Mouse (Mus musculus) midbrain, embryonic 13.5 days (tissue): ENCODE data around the gene Fndc3b. TPM values are rescaled to one million over a fixed set of nuclear protein-coding genes. Genes with fewer than 3 reads are reported as not detected.

Experiments used
- ATAC-seq: fragments of 200-750 bp; cut with Nextera tagmentation; 2 replicates; pipeline ENCODE4 v1.8.0; 2017; ENCODE audit warnings: mild to moderate bottlenecking, moderate TSS enrichment, moderate library complexity
- H3K27ac ChIP-seq: fragments of 300-500 bp; sonication (generic); 2 replicates; pipeline ENCODE4 v1.5.1; 2015; ENCODE audit warnings: inconsistent platforms, mild to moderate bottlenecking, moderate library complexity
- H3K27me3 ChIP-seq: fragments of 300-500 bp; sonication (generic); 2 replicates; pipeline ENCODE4 v1.6.1; 2015; ENCODE audit warnings: mild to moderate bottlenecking, inconsistent platforms
- H3K36me3 ChIP-seq: fragments of 300-500 bp; sonication (generic); 2 replicates; pipeline ENCODE4 v1.6.1; 2015; ENCODE audit warnings: mild to moderate bottlenecking, inconsistent platforms
- H3K4me1 ChIP-seq: fragments of 300-500 bp; sonication (generic); replicated peaks from 2 replicates; pipeline ENCODE4 v1.6.1; 2015; ENCODE audit warnings: inconsistent platforms
- H3K4me2 ChIP-seq: fragments of 300-500 bp; sonication (generic); replicated peaks from 2 replicates; pipeline ENCODE4 v1.6.1; 2015; ENCODE audit warnings: moderate library complexity, mild to moderate bottlenecking, inconsistent platforms
- H3K4me3 ChIP-seq: fragments of 300-500 bp; sonication (generic); replicated peaks from 2 replicates; pipeline ENCODE4 v1.5.1; 2015; ENCODE audit warnings: mild to moderate bottlenecking, inconsistent platforms
- H3K9ac ChIP-seq: fragments of 300-500 bp; sonication (generic); replicated peaks from 2 replicates; pipeline ENCODE4 v1.6.1; 2015; ENCODE audit warnings: mild to moderate bottlenecking, inconsistent platforms
- H3K9me3 ChIP-seq: fragments of 300-500 bp; sonication (generic); 2 replicates; pipeline ENCODE4 v1.6.1; 2016; ENCODE audit warnings: mild to moderate bottlenecking, inconsistent platforms
- WGBS: fragments of 180-500 bp; shearing (Covaris S2); methylation state at CpG from one replicate; pipeline ENCODE4 v1.1.7; 2015; 5-methylcytosine and 5-hydroxymethylcytosine counted together
- polyA plus RNA-seq: library from polyadenylated mRNA; unstranded; fragments of >200 nt; fragmentation: Nextera tagmentation; extraction: Ambion mirVana; gene quantifications from 2 replicates; pipeline ENCODE4 v1.2.1, GENCODE M21; 2015

The Fndc3b gene
- polyA plus RNA-seq, 1 experiment from 2014 or later: 10.0 TPM

- H3K9me3 ChIP-seq: no peaks in the 10 kb centered on the region
- H3K27me3 ChIP-seq: no peaks in the 10 kb centered on the region
- 40% methylated on average over 8 of the region's 8 CpGs for WGBS
- H3K9ac ChIP-seq: no peak overlapping the region
- peaks cover 31% of the 10 kb centered on the region for H3K4me1 ChIP-seq
- no peaks in the 10 kb centered on the region for H3K36me3 ChIP-seq
- no peak overlapping the region for H3K27ac ChIP-seq
- ATAC-seq: no peak
- no peak overlapping the region for H3K4me3 ChIP-seq
- no peak overlapping the region for H3K4me2 ChIP-seq
These were observed 131.9 kb downstream of the Fndc3b start for GRCm38 (mm10) chr3:27579229-27579628.

- ATAC-seq: no peak
- no peaks in the 10 kb centered on the region for H3K36me3 ChIP-seq
- H3K9me3 ChIP-seq: no peaks in the 10 kb centered on the region
- H3K4me2 ChIP-seq: no peak overlapping the region
- H3K4me3 ChIP-seq: no peak overlapping the region
- H3K27me3 ChIP-seq: no peaks in the 10 kb centered on the region
- no peak overlapping the region for H3K9ac ChIP-seq
- H3K27ac ChIP-seq: no peak overlapping the region
- WGBS: 89% methylated on average over 10 of the region's 10 CpGs
- H3K4me1 ChIP-seq: peaks cover 39% of the 10 kb centered on the region
These were observed 133.6 kb downstream of the Fndc3b start for GRCm38 (mm10) chr3:27577349-27578025.

- no peak overlapping the region for H3K4me3 ChIP-seq
- 0 out of 2 replicates have a peak overlapping the region, but pooled peaks have one; percentile 16 for H3K27ac ChIP-seq
- H3K4me1 ChIP-seq: peaks cover 19% of the 10 kb centered on the region
- H3K27me3 ChIP-seq: no peaks in the 10 kb centered on the region
- no peaks in the 10 kb centered on the region for H3K9me3 ChIP-seq
- no peak for ATAC-seq
- no peak overlapping the region for H3K4me2 ChIP-seq
- H3K36me3 ChIP-seq: no peaks in the 10 kb centered on the region
- no peak overlapping the region for H3K9ac ChIP-seq
- WGBS: 84% methylated on average over 9 of the region's 9 CpGs
These were observed 136.9 kb downstream of the Fndc3b start for GRCm38 (mm10) chr3:27574241-27574640.

- 34% methylated on average over 11 of the region's 11 CpGs for WGBS
- H3K4me1 ChIP-seq: peaks cover 16% of the 10 kb centered on the region
- peak overlapping the region; percentile 54 for H3K27ac ChIP-seq
- no peak overlapping the region for H3K9ac ChIP-seq
- no peak overlapping the region for H3K4me2 ChIP-seq
- no peaks in the 10 kb centered on the region for H3K27me3 ChIP-seq
- no peaks in the 10 kb centered on the region for H3K9me3 ChIP-seq
- peak; percentile 57; the same call in 1 of the 2 replicates for ATAC-seq
- no peak overlapping the region for H3K4me3 ChIP-seq
- no peaks in the 10 kb centered on the region for H3K36me3 ChIP-seq
These were observed 137.6 kb downstream of the Fndc3b start for GRCm38 (mm10) chr3:27573458-27573857.

GRCm38 (mm10) chr3:27572305-27572704, 138.8 kb downstream of the Fndc3b start:
- Histone ChIP-seq H3K27me3 (no peaks in the 10 kb centered on the region), H3K4me2 (no peak overlapping the region), H3K9me3 (no peaks in the 10 kb centered on the region), H3K36me3 (no peaks in the 10 kb centered on the region), H3K9ac (no peak overlapping the region), H3K4me3 (no peak overlapping the region), H3K4me1 (peaks cover 16% of the 10 kb centered on the region), H3K27ac (no peak overlapping the region; the same call in 1 of the 2 replicates)
- WGBS: 75% methylated on average over 6 of the region's 6 CpGs
- ATAC-seq: 0 out of 2 replicates have a peak, but pooled peaks have one; percentile 27

GRCm38 (mm10) chr3:27565314-27565713, 145.8 kb downstream of the Fndc3b start:
- no peaks in the 10 kb centered on the region for H3K36me3 ChIP-seq
- no peaks in the 10 kb centered on the region for H3K9me3 ChIP-seq
- no peak overlapping the region for H3K9ac ChIP-seq
- no peak overlapping the region for H3K4me2 ChIP-seq
- no peak for ATAC-seq
- H3K27ac ChIP-seq: no peak overlapping the region
- no peaks in the 10 kb centered on the region for H3K27me3 ChIP-seq
- no peak overlapping the region for H3K4me3 ChIP-seq
- H3K4me1 ChIP-seq: no peaks in the 10 kb centered on the region
- 96% methylated on average over 4 of the region's 4 CpGs for WGBS

- Histone ChIP-seq H3K27me3 (no peaks in the 10 kb centered on the region), H3K9ac (no peak overlapping the region), H3K36me3 (no peaks in the 10 kb centered on the region), H3K9me3 (no peaks in the 10 kb centered on the region), H3K4me2 (no peak overlapping the region), H3K4me1 (no peaks in the 10 kb centered on the region), H3K4me3 (no peak overlapping the region), H3K27ac (no peak overlapping the region)
- no peak for ATAC-seq
- 94% methylated on average over 5 of the region's 5 CpGs for WGBS
These were observed 148.0 kb downstream of the Fndc3b start for GRCm38 (mm10) chr3:27563047-27563624.

- ATAC-seq: no peak
- Histone ChIP-seq H3K4me3 (no peak overlapping the region), H3K27ac (no peak overlapping the region), H3K36me3 (no peaks in the 10 kb centered on the region), H3K9ac (no peak overlapping the region), H3K9me3 (no peaks in the 10 kb centered on the region), H3K4me1 (no peaks in the 10 kb centered on the region), H3K27me3 (no peaks in the 10 kb centered on the region), H3K4me2 (no peak overlapping the region)
- 92% methylated on average over 3 of the region's 3 CpGs for WGBS
These were observed 148.6 kb downstream of the Fndc3b start for GRCm38 (mm10) chr3:27562476-27562875.

- Histone ChIP-seq H3K9ac (no peak overlapping the region), H3K4me2 (no peak overlapping the region), H3K4me1 (no peaks in the 10 kb centered on the region), H3K27ac (no peak overlapping the region), H3K9me3 (no peaks in the 10 kb centered on the region), H3K4me3 (no peak overlapping the region), H3K27me3 (no peaks in the 10 kb centered on the region), H3K36me3 (no peaks in the 10 kb centered on the region)
- no peak for ATAC-seq
- 98% methylated on average over 2 of the region's 2 CpGs for WGBS
These were observed 149.2 kb downstream of the Fndc3b start for GRCm38 (mm10) chr3:27561921-27562320.

- no peaks in the 10 kb centered on the region for H3K36me3 ChIP-seq
- H3K4me1 ChIP-seq: no peaks in the 10 kb centered on the region
- H3K9me3 ChIP-seq: no peaks in the 10 kb centered on the region
- no peak overlapping the region for H3K9ac ChIP-seq
- no peak overlapping the region for H3K4me3 ChIP-seq
- H3K27me3 ChIP-seq: no peaks in the 10 kb centered on the region
- no peak overlapping the region for H3K27ac ChIP-seq
- H3K4me2 ChIP-seq: no peak overlapping the region
- WGBS: 95% methylated on average over 4 of the region's 4 CpGs
- no peak for ATAC-seq
These were observed 151.8 kb downstream of the Fndc3b start for GRCm38 (mm10) chr3:27559316-27559715.

GRCm38 (mm10) chr3:27557100-27558004, 153.8 kb downstream of the Fndc3b start:
- Histone ChIP-seq H3K4me3 (no peak overlapping the region), H3K4me2 (no peak overlapping the region), H3K9ac (no peak overlapping the region), H3K27ac (no peak overlapping the region), H3K36me3 (no peaks in the 10 kb centered on the region), H3K4me1 (no peaks in the 10 kb centered on the region), H3K27me3 (no peaks in the 10 kb centered on the region), H3K9me3 (no peaks in the 10 kb centered on the region)
- ATAC-seq: no peak
- WGBS: 82% methylated on average over 4 of the region's 4 CpGs

- H3K9me3 ChIP-seq: no peaks in the 10 kb centered on the region
- H3K27ac ChIP-seq: no peak overlapping the region
- ATAC-seq: no peak
- H3K4me3 ChIP-seq: no peak overlapping the region
- H3K4me1 ChIP-seq: no peaks in the 10 kb centered on the region
- H3K36me3 ChIP-seq: no peaks in the 10 kb centered on the region
- no peak overlapping the region for H3K9ac ChIP-seq
- no peak overlapping the region for H3K4me2 ChIP-seq
- 90% methylated on average over 3 of the region's 3 CpGs for WGBS
- no peaks in the 10 kb centered on the region for H3K27me3 ChIP-seq
These were observed 155.6 kb downstream of the Fndc3b start for GRCm38 (mm10) chr3:27555401-27555940.
